Mouse (Mus musculus) liver, postnatal 0 days (tissue): ENCODE data around the gene Atxn7l1.

Experiments used
- CTCF ChIP-seq: sonication (generic); IDR thresholded peaks from 2 replicates; pipeline ENCODE4 v1.5.1; 2016; ENCODE audit warnings: antibody characterized with exemption, low read depth
- EP300 ChIP-seq: IDR thresholded peaks from 2 replicates; pipeline ENCODE4 v1.6.1; 2016; ENCODE audit warnings: antibody characterized with exemption, low read depth, mild to moderate bottlenecking

GRCm38 (mm10) chr12:33379624-33380445, 232.3 kb downstream of the Atxn7l1 start:
- TF ChIP-seq CTCF: peak; percentile 88
- no peak for TF ChIP-seq EP300
